Mouse (Mus musculus): ENCODE measurements around the gene Pim3.
A peak's percentile ranks its signal among the peaks of the same experiment; 100 is the strongest.
"Not testable (repeated sequence)": the region's sequence is repeated elsewhere in the genome, so short reads cannot be mapped to it uniquely, and the experiment has no call there.

Gene Pim3

GRCm38 (mm10) chr15:88861772-88862622, at the start of gene Pim3:
Pim3 (plus strand) TSS chr15:88862186.
- peak; percentile 88 for DNase-seq (ENCODE audit: low read depth)

GRCm38 (mm10) chr15:88813262-88813661, 48.7 kb upstream of the Pim3 start:
- DNase-seq (ENCODE audit: low read depth): no peak

GRCm38 (mm10) chr15:88813873-88814272, 48.1 kb upstream of the Pim3 start:
- not testable (repeated sequence) for DNase-seq (ENCODE audit: low read depth)

GRCm38 (mm10) chr15:88814411-88815047, 47.5 kb upstream of the Pim3 start:
- DNase-seq (ENCODE audit: low read depth): no peak

- DNase-seq (ENCODE audit: low read depth): no peak
Observed at GRCm38 (mm10) chr15:88815196-88815700, 46.7 kb upstream of the Pim3 start.

GRCm38 (mm10) chr15:88819026-88819905, 42.7 kb upstream of the Pim3 start, which contains the start of the genes Alg12 and Creld2:
Alg12 (minus strand) TSS chr15:88819318.
Creld2 (plus strand) TSS chr15:88819646.
- DNase-seq (ENCODE audit: low read depth): peak; percentile 99

GRCm38 (mm10) chr15:88819906-88820303, 42.1 kb upstream of the Pim3 start:
- DNase-seq (ENCODE audit: low read depth): no peak

- DNase-seq (ENCODE audit: low read depth): no peak
Observed at GRCm38 (mm10) chr15:88821403-88821802, 40.6 kb upstream of the Pim3 start.

- no peak for DNase-seq (ENCODE audit: low read depth)
Observed at GRCm38 (mm10) chr15:88822513-88822912, 39.5 kb upstream of the Pim3 start.

- no peak for DNase-seq (ENCODE audit: low read depth)
Observed at GRCm38 (mm10) chr15:88823376-88823775, 38.6 kb upstream of the Pim3 start.

GRCm38 (mm10) chr15:88827466-88827865, 34.5 kb upstream of the Pim3 start:
- no peak for DNase-seq (ENCODE audit: low read depth)

- peak; percentile 45 for DNase-seq (ENCODE audit: low read depth)
Observed at GRCm38 (mm10) chr15:88827991-88828799, 33.8 kb upstream of the Pim3 start.

GRCm38 (mm10) chr15:88828800-88829705, 32.9 kb upstream of the Pim3 start:
- peak; percentile 69 for DNase-seq (ENCODE audit: low read depth)

GRCm38 (mm10) chr15:88829791-88830440, 32.1 kb upstream of the Pim3 start:
- no peak for DNase-seq (ENCODE audit: low read depth)

GRCm38 (mm10) chr15:88830696-88831095, 31.3 kb upstream of the Pim3 start:
- no peak for DNase-seq (ENCODE audit: low read depth)

- DNase-seq (ENCODE audit: low read depth): no peak
Observed at GRCm38 (mm10) chr15:88831482-88831881, 30.5 kb upstream of the Pim3 start.

GRCm38 (mm10) chr15:88832536-88832935, 29.4 kb upstream of the Pim3 start:
- DNase-seq (ENCODE audit: low read depth): no peak

GRCm38 (mm10) chr15:88836031-88836430, 26.0 kb upstream of the Pim3 start:
- no peak for DNase-seq (ENCODE audit: low read depth)

- DNase-seq (ENCODE audit: low read depth): no peak
Observed at GRCm38 (mm10) chr15:88836571-88836970, 25.4 kb upstream of the Pim3 start.

All from fibroblast of lung, adult 2 months (primary cell).